Mouse (Mus musculus) embryonic facial prominence, embryonic 14.5 days (tissue): ENCODE results near the gene Tshz2. TPM values are rescaled to one million over a fixed set of nuclear protein-coding genes. Genes with fewer than 3 reads are reported as not detected.

Experiments
- ATAC-seq: fragments of 200-750 bp; cut with Nextera tagmentation; 2 replicates; pipeline ENCODE4 v1.8.0; 2017; ENCODE audit warnings: low read depth, moderate number of reproducible peaks, moderate TSS enrichment
- DNase-seq: peaks from one replicate; pipeline ENCODE4 v3.0.0-alpha.2; 2015; ENCODE audit warnings: low spot score
- H3K27ac ChIP-seq: fragments of 300-500 bp; sonication (generic); replicated peaks from 2 replicates; pipeline ENCODE4 v1.5.1; 2014; ENCODE audit warnings: low read depth, mild to moderate bottlenecking, low read length, moderate library complexity
- H3K27me3 ChIP-seq: fragments of 300-500 bp; sonication (generic); replicated peaks from 2 replicates; pipeline ENCODE4 v1.6.1; 2014; ENCODE audit warnings: low read length; ENCODE audit not compliant: control insufficient read depth, insufficient read depth
- H3K36me3 ChIP-seq: fragments of 300-500 bp; sonication (generic); 2 replicates; pipeline ENCODE4 v1.6.1; 2014; ENCODE audit warnings: low read length, mixed read lengths; ENCODE audit not compliant: control insufficient read depth, insufficient read depth
- H3K4me1 ChIP-seq: fragments of 300-500 bp; sonication (generic); 2 replicates; pipeline ENCODE4 v1.6.1; 2014; ENCODE audit warnings: antibody characterized with exemption, low read length; ENCODE audit not compliant: control insufficient read depth, insufficient read depth
- H3K4me2 ChIP-seq: fragments of 300-500 bp; sonication (generic); 2 replicates; pipeline ENCODE4 v1.6.1; 2014; ENCODE audit warnings: low read depth, mild to moderate bottlenecking, low read length, moderate library complexity, mixed read lengths
- H3K4me3 ChIP-seq: fragments of 300-500 bp; sonication (generic); 2 replicates; pipeline ENCODE4 v1.5.1; 2014; ENCODE audit warnings: low read depth, mild to moderate bottlenecking, low read length
- H3K9ac ChIP-seq: fragments of 300-500 bp; sonication (generic); 2 replicates; pipeline ENCODE4 v1.6.1; 2014; ENCODE audit warnings: low read depth, mild to moderate bottlenecking, low read length, moderate library complexity, mixed read lengths
- H3K9me3 ChIP-seq: fragments of 300-500 bp; sonication (generic); 2 replicates; pipeline ENCODE4 v1.6.1; 2016; ENCODE audit warnings: low read length; ENCODE audit not compliant: control insufficient read depth
- WGBS: fragments of 180-500 bp; shearing (Covaris S2); extraction: QIAGEN DNeasy Blood & Tissue Kit; methylation state at CpG from one replicate; pipeline ENCODE4 v1.1.7; 2014; 5-methylcytosine and 5-hydroxymethylcytosine counted together
- polyA plus RNA-seq: library from polyadenylated mRNA; unstranded; fragments of >200 nt; fragmentation: Nextera tagmentation; extraction: Ambion mirVana; gene quantifications from 2 replicates; pipeline ENCODE4 v1.2.1, GENCODE M21; 2014

Tshz2 gene
- polyA plus RNA-seq, 1 experiment from 2014 or later, result 8.5 TPM

GRCm38 (mm10) chr2:169750574-169751491 lies 118.0 kb downstream of the Tshz2 start:
- 19% methylated on average over 15 of the region's 15 CpGs for WGBS
- Histone ChIP-seq H3K4me3 (no peak overlapping the region), H3K9ac (no peak overlapping the region), H3K27ac (peak overlapping the region; percentile 65), H3K4me2 (0 out of 2 replicates have a peak overlapping the region, but pooled peaks have one; percentile 10), H3K27me3 (no peaks in the 10 kb centered on the region), H3K4me1 (peaks cover 23% of the 10 kb centered on the region), H3K36me3 (no peaks in the 10 kb centered on the region), H3K9me3 (no peaks in the 10 kb centered on the region)
- ATAC-seq, result peak; percentile 61
- DNase-seq, result peak; percentile 84

- no peaks in the 10 kb centered on the region for H3K9me3 ChIP-seq
- DNase-seq (no peak), ATAC-seq (no peak)
- H3K9ac ChIP-seq, result no peak overlapping the region
- H3K4me1 ChIP-seq, result peaks cover 23% of the 10 kb centered on the region
- H3K4me3 ChIP-seq, result no peak overlapping the region
- 84% methylated on average over 9 of the region's 9 CpGs for WGBS
- H3K27me3 ChIP-seq, result no peaks in the 10 kb centered on the region
- H3K4me2 ChIP-seq, result no peak overlapping the region
- no peak overlapping the region for H3K27ac ChIP-seq
- no peaks in the 10 kb centered on the region for H3K36me3 ChIP-seq
Measured at GRCm38 (mm10) chr2:169752126-169752525, 119.3 kb downstream of the Tshz2 start.

- H3K4me2 ChIP-seq, result no peak overlapping the region
- no peaks in the 10 kb centered on the region for H3K36me3 ChIP-seq
- H3K27ac ChIP-seq, result no peak overlapping the region
- DNase-seq, result no peak
- 92% methylated on average over 9 of the region's 9 CpGs for WGBS
- no peaks in the 10 kb centered on the region for H3K9me3 ChIP-seq
- H3K9ac ChIP-seq, result no peak overlapping the region
- H3K4me3 ChIP-seq, result no peak overlapping the region
- H3K4me1 ChIP-seq, result peaks cover 27% of the 10 kb centered on the region
- no peak for ATAC-seq
- H3K27me3 ChIP-seq, result no peaks in the 10 kb centered on the region
Measured at GRCm38 (mm10) chr2:169753432-169753831, 120.6 kb downstream of the Tshz2 start.

GRCm38 (mm10) chr2:169755091-169755490 lies 122.3 kb downstream of the Tshz2 start:
- ATAC-seq (no peak), DNase-seq (no peak)
- Histone ChIP-seq H3K4me2 (no peak overlapping the region), H3K9me3 (no peaks in the 10 kb centered on the region), H3K4me3 (no peak overlapping the region), H3K27ac (no peak overlapping the region; the same call in 1 of the 2 replicates), H3K4me1 (peaks cover 22% of the 10 kb centered on the region), H3K36me3 (no peaks in the 10 kb centered on the region), H3K27me3 (no peaks in the 10 kb centered on the region), H3K9ac (no peak overlapping the region)
- WGBS, result 47% methylated on average over 7 of the region's 7 CpGs

GRCm38 (mm10) chr2:169758120-169758519 lies 125.3 kb downstream of the Tshz2 start:
- no peak; the same call in 1 of the 2 replicates for ATAC-seq
- Histone ChIP-seq H3K4me2 (no peak overlapping the region), H3K9me3 (no peaks in the 10 kb centered on the region), H3K27me3 (no peaks in the 10 kb centered on the region), H3K27ac (no peak overlapping the region), H3K9ac (no peak overlapping the region), H3K4me1 (0 out of 2 replicates have a peak, but pooled peaks cover 4% of the 10 kb centered on the region), H3K36me3 (no peaks in the 10 kb centered on the region), H3K4me3 (no peak overlapping the region)
- DNase-seq, result peak; percentile 45
- WGBS, result 42% methylated on average over 6 of the region's 6 CpGs

- H3K36me3 ChIP-seq, result no peaks in the 10 kb centered on the region
- H3K27me3 ChIP-seq, result no peaks in the 10 kb centered on the region
- no peaks in the 10 kb centered on the region for H3K9me3 ChIP-seq
- DNase-seq (no peak), ATAC-seq (no peak)
- 0 out of 2 replicates have a peak, but pooled peaks cover 4% of the 10 kb centered on the region for H3K4me1 ChIP-seq
- no peak overlapping the region for H3K4me2 ChIP-seq
- no peak overlapping the region for H3K27ac ChIP-seq
- H3K9ac ChIP-seq, result no peak overlapping the region
- no peak overlapping the region for H3K4me3 ChIP-seq
- WGBS, result 100% methylated on average over 1 of the region's 1 CpGs
Measured at GRCm38 (mm10) chr2:169760117-169760516, 127.3 kb downstream of the Tshz2 start.

GRCm38 (mm10) chr2:169761726-169762125 lies 128.9 kb downstream of the Tshz2 start:
- Histone ChIP-seq H3K4me1 (0 out of 2 replicates have a peak, but pooled peaks cover 4% of the 10 kb centered on the region), H3K9me3 (no peaks in the 10 kb centered on the region), H3K27ac (no peak overlapping the region), H3K27me3 (no peaks in the 10 kb centered on the region), H3K36me3 (no peaks in the 10 kb centered on the region), H3K4me2 (no peak overlapping the region), H3K9ac (no peak overlapping the region), H3K4me3 (no peak overlapping the region)
- peak; percentile 51; the same call in 1 of the 2 replicates for ATAC-seq
- DNase-seq, result peak; percentile 31
- WGBS, result 26% methylated on average over 3 of the region's 3 CpGs

- DNase-seq (no peak), ATAC-seq (no peak)
- Histone ChIP-seq H3K9me3 (no peaks in the 10 kb centered on the region), H3K9ac (no peak overlapping the region), H3K4me1 (0 out of 2 replicates have a peak, but pooled peaks cover 4% of the 10 kb centered on the region), H3K27ac (no peak overlapping the region), H3K27me3 (no peaks in the 10 kb centered on the region), H3K4me3 (no peak overlapping the region), H3K4me2 (no peak overlapping the region), H3K36me3 (no peaks in the 10 kb centered on the region)
- 83% methylated on average over 8 of the region's 8 CpGs for WGBS
Measured at GRCm38 (mm10) chr2:169762301-169762700, 129.5 kb downstream of the Tshz2 start.
